Mouse (Mus musculus): ENCODE measurements around the gene Mecom. TPM values are rescaled to one million over a fixed set of nuclear protein-coding genes. Genes with fewer than 3 reads are reported as not detected.
A peak's percentile ranks its signal among the peaks of the same experiment; 100 is the strongest.

Gene Mecom
- total and polyA plus RNA-seq, 3 experiments, result not detected

GRCm38 (mm10) chr3:30595111-30595832 is 47.5 kb upstream of the Mecom start:
- DNase-seq (ENCODE audit: extremely low read depth), result no peak
- H3K27me3 ChIP-seq (replicated peaks), result no peaks in the 10 kb centered on the region
- peak overlapping the region; percentile 69 for H3K9ac ChIP-seq (ENCODE audit: insufficient read depth, low read depth)
- no peaks in the 10 kb centered on the region for H3K79me2 ChIP-seq (replicated peaks; ENCODE audit: control insufficient read depth, extremely low read depth, insufficient read depth, poor library complexity, severe bottlenecking)
- H3K4me3 ChIP-seq (replicated peaks in 1 of 3; ENCODE audit: low read depth in 2 of 3, low read length in 2 of 3, poor library complexity in 1 of 3), result peak overlapping the region; percentile 58 to 75 (median 60)
- in situ Hi-C loops (cut with MboI; ENCODE audit: low pct_ligation_motif_present, low pct_unique_long_range_greater_than_20kb, low sequenced_read_pairs), result loop anchor here (10.0 to 25.0 kb wide), 3 partner anchors 217 to 550 kb away; partner anchors contain the start of genes Cldn11 and Prkci
- H3K36me3 ChIP-seq (replicated peaks in 1 of 2; ENCODE audit: control insufficient read depth in 1 of 2, insufficient read depth in 1 of 2, low read length in 1 of 2), result no peaks in the 10 kb centered on the region
- no peak for TF ChIP-seq ZNF384 (IDR thresholded peaks at IDR 0.05; ENCODE audit: low read depth, low read length)
- TF ChIP-seq ELF1 (IDR thresholded peaks at IDR 0.05; ENCODE audit: low read depth, low read length), result 0 out of 2 replicates have a peak, but pooled peaks have one; percentile 7
- TF ChIP-seq USF2 (conservative IDR thresholded peaks at IDR 0.05; ENCODE audit: low read depth, low read length), result no peak
- no peak for TF ChIP-seq MAX (IDR thresholded peaks at IDR 0.05; ENCODE audit: low read length)
- TF ChIP-seq POLR2A (IDR thresholded peaks at IDR 0.05; ENCODE audit: low read depth, low read length), result peak; percentile 44; the same call in 1 of the 2 replicates
- peak; percentile 26; the same call in 1 of the 2 replicates for TF ChIP-seq MXI1 (IDR thresholded peaks at IDR 0.05; ENCODE audit: low read depth, low read length)
- no peak for TF ChIP-seq PAX5 (IDR thresholded peaks at IDR 0.05; ENCODE audit: low read length)
- no peak for TF ChIP-seq JUN (IDR thresholded peaks at IDR 0.05; ENCODE audit: insufficient read depth, low read depth, low read length)
- peak; percentile 95 for TF ChIP-seq BHLHE40 (IDR thresholded peaks at IDR 0.05; ENCODE audit: low read depth, low read length)
- TF ChIP-seq JUND (conservative IDR thresholded peaks at IDR 0.05; ENCODE audit: low read depth, low read length), result no peak
- peak; percentile 85 for TF ChIP-seq NRF1 (IDR thresholded peaks at IDR 0.05; ENCODE audit: low read depth, low read length)
- TF ChIP-seq NELFE (IDR thresholded peaks at IDR 0.05; ENCODE audit: low read depth, low read length), result 0 out of 2 replicates have a peak, but pooled peaks have one; percentile 12
- no peak for TF ChIP-seq MAZ (IDR thresholded peaks at IDR 0.05; ENCODE audit: low read depth, low read length)
- TF ChIP-seq TCF12 (IDR thresholded peaks at IDR 0.05; ENCODE audit: low read depth, low read length), result 0 out of 2 replicates have a peak, but pooled peaks have one; percentile 24
- peaks cover 5 to 14% of the 10 kb centered on the region in 2 experiments for H3K4me1 ChIP-seq (ENCODE audit: control insufficient read depth in 1 of 2, insufficient read depth in 2 of 2)
- no peaks in the 10 kb centered on the region for H3K9me3 ChIP-seq (replicated peaks; ENCODE audit: low read length)
- dilution Hi-C loops (cut with MboI; ENCODE audit: extremely low pct_ligation_motif_present, extremely low pct_unique_long_range_greater_than_20kb, low sequenced_read_pairs), result no loop called here
- no peak overlapping the region for H3K27ac ChIP-seq (ENCODE audit: insufficient read depth, low read depth)
- peak overlapping the region; percentile 37 for H3K4me2 ChIP-seq (ENCODE audit: insufficient read depth, low read depth, poor library complexity, severe bottlenecking)

- no peak overlapping the region for H3K27ac ChIP-seq (ENCODE audit: insufficient read depth, low read depth)
- dilution Hi-C loops (cut with MboI; ENCODE audit: extremely low pct_ligation_motif_present, extremely low pct_unique_long_range_greater_than_20kb, low sequenced_read_pairs), result no loop called here
- H3K9me3 ChIP-seq (replicated peaks; ENCODE audit: low read length), result no peaks in the 10 kb centered on the region
- DNase-seq (ENCODE audit: extremely low read depth), result peak; percentile 65
- H3K4me2 ChIP-seq (ENCODE audit: insufficient read depth, low read depth, poor library complexity, severe bottlenecking), result no peak overlapping the region
- in situ Hi-C loops (cut with MboI; ENCODE audit: low pct_ligation_motif_present, low pct_unique_long_range_greater_than_20kb, low sequenced_read_pairs), result loop anchor here (10.0 to 25.0 kb wide), 3 partner anchors 218 to 551 kb away; partner anchors contain the start of genes Cldn11 and Prkci
- TF ChIP-seq MAZ (IDR thresholded peaks at IDR 0.05; ENCODE audit: low read depth, low read length), result no peak
- TF ChIP-seq POLR2AphosphoS2 (IDR thresholded peaks at IDR 0.05; ENCODE audit: low read depth, low read length), result no peak
- TF ChIP-seq EP300 (IDR thresholded peaks at IDR 0.05; ENCODE audit: low read length), result no peak
- TF ChIP-seq KAT2A (IDR thresholded peaks at IDR 0.05; ENCODE audit: insufficient replicate concordance, low read length), result no peak
- peak; percentile 36 for TF ChIP-seq SMC3 (IDR thresholded peaks at IDR 0.05; ENCODE audit: low read depth, low read length)
- no peak for TF ChIP-seq TBP (conservative IDR thresholded peaks at IDR 0.05; ENCODE audit: low read depth, low read length)
- no peak for TF ChIP-seq IRF4 (IDR thresholded peaks at IDR 0.05; ENCODE audit: low read depth, low read length)
- peak; percentile 89 for TF ChIP-seq ZNF384 (IDR thresholded peaks at IDR 0.05; ENCODE audit: low read depth, low read length)
- peak; percentile 28 for TF ChIP-seq RAD21 (IDR thresholded peaks at IDR 0.05; ENCODE audit: low read depth, low read length)
- TF ChIP-seq USF2 (conservative IDR thresholded peaks at IDR 0.05; ENCODE audit: low read depth, low read length), result no peak
- peak; percentile 56 for TF ChIP-seq NRF1 (IDR thresholded peaks at IDR 0.05; ENCODE audit: low read depth, low read length)
- TF ChIP-seq UBTF (IDR thresholded peaks at IDR 0.05; ENCODE audit: low read depth, low read length), result no peak
- peak; percentile 16 to 64; a peak in 2 of 4 replicates for TF ChIP-seq CTCF (conservative IDR thresholded peaks at IDR 0.05 in 1 of 2, IDR thresholded peaks at IDR 0.05 in 1 of 2; ENCODE audit: low read depth in 2 of 2, low read length in 2 of 2)
- no peak for TF ChIP-seq ZC3H11A (IDR thresholded peaks at IDR 0.05; ENCODE audit: low read depth, low read length)
- no peak for TF ChIP-seq MYC (IDR thresholded peaks at IDR 0.05; ENCODE audit: low read depth, low read length)
- no peak for TF ChIP-seq CHD1 (IDR thresholded peaks at IDR 0.05; ENCODE audit: low read depth, low read length)
- no peak overlapping the region for H3K9ac ChIP-seq (ENCODE audit: insufficient read depth, low read depth)
- H3K27me3 ChIP-seq (replicated peaks), result no peaks in the 10 kb centered on the region
- no peaks in the 10 kb centered on the region for H3K79me2 ChIP-seq (replicated peaks; ENCODE audit: control insufficient read depth, extremely low read depth, insufficient read depth, poor library complexity, severe bottlenecking)
- H3K36me3 ChIP-seq (replicated peaks in 1 of 2; ENCODE audit: control insufficient read depth in 1 of 2, insufficient read depth in 1 of 2, low read length in 1 of 2), result no peaks in the 10 kb centered on the region
- peaks cover 2 to 11% of the 10 kb centered on the region in 2 experiments; a peak in 3 of 4 replicates for H3K4me1 ChIP-seq (ENCODE audit: control insufficient read depth in 1 of 2, insufficient read depth in 2 of 2)
- no peak overlapping the region for H3K4me3 ChIP-seq (replicated peaks in 1 of 3; ENCODE audit: low read depth in 2 of 3, low read length in 2 of 3, poor library complexity in 1 of 3)
Measured at GRCm38 (mm10) chr3:30593719-30594485, 46.1 kb upstream of the Mecom start.

Measured in CH12.LX (cell line).